Mouse (Mus musculus) lung, adult 18-20 months (tissue): Measurements from ENCODE around the gene Atp6v1a.

Experiments
- DNase-seq, 2 experiments: peaks; one replicate each; pipeline ENCODE4 v3.0.0; 2022; ENCODE audit warnings: mixed read lengths in 2 of 2

The Atp6v1a gene

DNA sequence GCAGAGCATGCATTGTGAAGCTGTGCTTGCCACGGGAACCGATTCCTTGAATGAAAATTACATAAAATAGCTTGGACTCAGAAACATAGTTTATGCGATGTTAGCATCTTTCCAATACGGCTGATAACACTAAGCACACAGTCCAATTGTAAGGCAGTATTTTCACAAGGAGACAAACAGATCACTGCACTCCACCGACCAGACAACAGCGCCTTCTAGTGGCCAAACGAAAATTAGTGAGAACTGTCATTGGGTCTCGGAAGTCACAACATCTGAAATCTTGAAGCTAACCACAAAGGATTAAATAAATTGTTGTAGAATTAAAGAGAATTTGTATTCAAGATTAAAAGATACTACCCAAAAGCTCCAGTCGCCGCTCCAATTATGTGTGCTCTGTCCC is 80.8 kb downstream of the Atp6v1a start:
- peak; percentile 49 to 58 for DNase-seq

DNA sequence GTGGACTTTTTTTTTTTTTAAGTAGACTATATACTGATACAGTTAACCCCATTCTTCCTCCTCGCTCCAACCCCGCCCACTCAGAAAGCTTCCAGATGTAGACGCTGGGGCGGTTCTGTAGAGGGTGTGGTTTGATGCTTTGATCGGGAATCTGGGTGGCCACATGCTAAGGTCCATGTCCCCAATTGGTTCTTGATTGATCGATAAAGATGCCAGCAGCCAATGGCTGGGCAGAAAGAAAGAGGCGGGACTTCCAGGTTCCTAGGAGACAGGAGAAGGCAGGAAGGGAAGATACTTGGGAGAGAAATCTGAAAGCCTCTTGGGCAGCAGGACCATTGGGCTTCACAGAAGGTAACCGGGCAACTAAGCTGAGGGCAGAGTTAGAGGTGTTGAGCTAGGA is 83.7 kb downstream of the Atp6v1a start:
- no peak for DNase-seq

DNA sequence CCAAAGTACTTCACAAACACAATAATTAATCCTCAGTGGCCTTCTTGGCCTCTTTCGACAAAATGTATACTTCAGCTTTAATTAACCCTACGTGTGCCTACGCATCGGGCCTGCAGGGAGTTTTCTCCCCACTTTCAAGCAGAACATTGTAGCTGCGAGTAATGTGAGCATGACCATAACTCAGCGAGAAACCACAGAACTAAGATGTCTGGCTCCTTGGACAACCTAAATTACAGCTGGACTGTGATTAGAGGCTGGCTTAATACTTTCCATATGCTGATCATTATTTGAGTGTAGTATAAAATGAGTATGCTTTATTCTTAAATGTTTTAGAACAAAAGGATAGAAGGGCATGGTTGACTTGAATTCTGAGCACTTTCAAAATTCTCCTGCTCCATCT is 86.2 kb downstream of the Atp6v1a start:
- DNase-seq: no peak

DNA sequence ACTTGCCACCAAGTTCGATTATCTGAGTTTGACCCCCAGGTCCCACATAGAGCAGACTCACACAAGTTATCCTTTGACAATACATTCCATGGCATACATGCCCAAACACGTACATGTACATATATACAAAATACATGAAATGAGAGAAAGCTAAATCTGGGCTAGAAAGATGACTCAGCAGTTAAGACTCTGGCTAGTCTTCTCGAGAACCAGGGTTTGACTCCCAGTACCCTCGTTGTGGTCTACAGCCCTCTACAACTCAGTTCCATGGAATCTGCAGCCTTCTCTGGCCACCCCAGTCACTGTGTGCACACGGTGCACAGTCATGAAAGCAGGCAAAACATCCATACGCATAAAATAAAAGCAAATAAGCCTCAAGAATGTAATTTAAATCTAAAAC is 87.1 kb downstream of the Atp6v1a start:
- no peak for DNase-seq

DNA sequence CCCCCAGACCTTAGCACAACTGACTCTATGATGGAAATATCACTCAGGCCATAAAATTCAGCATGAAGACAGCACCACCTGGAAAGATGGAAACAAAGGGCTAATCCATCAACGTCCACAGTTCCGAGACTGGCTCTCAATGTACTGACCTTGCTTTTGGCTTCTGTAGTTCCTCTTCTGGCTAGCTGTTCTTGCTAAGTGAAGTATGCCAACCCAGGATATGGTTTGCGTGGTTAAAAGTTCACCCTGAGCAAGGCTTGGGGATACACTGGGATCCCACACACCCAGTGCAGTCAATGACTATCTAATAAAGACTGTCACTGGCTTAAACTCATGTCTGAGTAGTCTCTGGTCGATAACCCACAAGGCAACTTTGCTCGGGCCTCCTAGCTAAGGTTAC is 89.4 kb downstream of the Atp6v1a start:
- no peak for DNase-seq

DNA sequence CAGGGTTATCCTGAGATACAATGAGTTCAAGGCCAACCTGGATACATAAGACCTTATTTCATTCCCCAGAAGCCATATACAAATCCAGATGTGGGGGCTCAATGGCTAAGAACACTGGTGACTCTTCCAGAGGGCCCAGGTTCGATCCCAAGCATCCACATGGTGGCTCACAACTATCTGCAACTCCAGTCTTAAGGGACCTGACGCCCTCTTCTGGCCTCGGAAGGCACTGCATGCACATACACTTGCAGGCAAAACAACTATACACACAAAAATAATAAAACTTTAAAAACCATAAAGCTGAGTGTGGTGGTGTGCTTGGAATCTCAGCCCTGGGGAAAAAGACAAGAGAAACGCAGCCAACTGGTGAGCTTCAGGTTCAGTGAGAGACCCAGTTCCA is 100.4 kb downstream of the Atp6v1a start:
- no peak for DNase-seq
